Mouse (Mus musculus) retina, postnatal 1 day (tissue): ENCODE data around the gene Mrps35.

Source experiments
- DNase-seq: peaks from one replicate; pipeline ENCODE4 v3.0.0-alpha.2; 2012

The Mrps35 gene

DNA sequence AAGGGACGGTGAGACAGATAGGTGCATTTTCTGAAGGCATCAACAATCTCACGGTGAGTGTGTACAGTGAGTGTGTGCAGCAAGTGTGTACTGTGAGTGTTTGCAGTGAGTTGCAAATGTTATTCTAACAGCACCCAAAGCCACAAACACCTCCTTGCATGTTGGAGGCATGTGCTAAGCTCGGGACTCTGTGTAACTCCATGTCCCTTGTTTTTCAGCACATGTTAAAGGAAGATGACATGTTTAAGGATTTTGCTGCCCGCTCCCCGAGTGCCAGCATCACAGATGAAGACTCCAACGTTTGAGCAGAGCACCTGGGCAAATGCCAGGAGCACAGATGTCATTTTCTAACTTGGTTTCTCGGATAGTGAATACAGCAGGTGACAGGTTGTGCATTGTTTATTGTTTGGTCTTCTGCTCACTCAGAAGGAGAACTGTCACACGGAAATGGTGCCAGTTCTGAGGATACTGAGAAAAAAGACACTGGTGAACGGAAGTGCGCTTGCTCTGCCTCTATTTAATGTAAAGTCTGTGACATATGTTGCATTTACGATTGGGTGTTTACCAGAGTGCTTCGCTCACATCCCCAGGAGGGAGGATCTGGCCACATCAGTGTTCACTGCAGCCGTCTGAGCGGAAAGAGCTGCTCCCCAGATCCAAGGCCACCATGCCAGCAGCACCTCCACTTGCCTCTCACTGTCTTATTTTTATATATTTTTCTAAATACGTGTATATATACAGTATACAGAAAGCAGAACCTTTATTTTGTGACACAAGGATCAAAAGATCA lies 12.3 kb upstream of the Mrps35 start:
- no peak for DNase-seq

DNA sequence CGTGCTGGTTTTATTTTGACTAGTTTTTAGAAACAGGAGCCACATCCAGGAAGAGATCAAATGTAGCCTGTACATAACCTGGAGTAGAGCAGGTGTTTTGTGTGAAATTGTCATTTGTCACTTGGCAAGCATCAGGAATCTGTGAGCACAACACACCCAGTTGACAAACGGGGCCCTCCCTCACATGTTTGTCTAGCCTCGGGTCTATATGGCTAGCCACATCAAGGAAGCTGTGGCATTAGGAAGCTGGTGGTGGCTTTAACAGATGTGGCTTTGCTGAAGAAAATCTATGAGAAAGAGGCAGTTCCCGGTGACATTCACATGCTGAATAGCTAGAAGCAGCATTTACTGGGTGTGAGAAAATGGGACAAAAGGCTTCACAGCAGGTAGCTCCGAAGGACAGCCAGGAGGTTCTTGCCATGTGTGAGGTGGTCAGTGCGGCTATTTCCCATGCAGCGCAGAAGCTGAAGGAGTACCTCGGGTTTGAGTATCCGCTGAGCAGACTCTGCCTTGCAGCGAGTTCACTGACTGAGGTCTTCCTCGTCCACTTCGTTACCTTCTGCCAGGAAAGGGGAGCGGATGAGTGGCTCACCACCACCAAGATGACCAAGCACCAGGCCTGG lies 10.2 kb upstream of the Mrps35 start, which contains the start of gene Rep15:
TSS of gene Rep15 (plus strand) at position 282 of the 623 bp plus-strand sequence.
- DNase-seq: peak; percentile 1

DNA sequence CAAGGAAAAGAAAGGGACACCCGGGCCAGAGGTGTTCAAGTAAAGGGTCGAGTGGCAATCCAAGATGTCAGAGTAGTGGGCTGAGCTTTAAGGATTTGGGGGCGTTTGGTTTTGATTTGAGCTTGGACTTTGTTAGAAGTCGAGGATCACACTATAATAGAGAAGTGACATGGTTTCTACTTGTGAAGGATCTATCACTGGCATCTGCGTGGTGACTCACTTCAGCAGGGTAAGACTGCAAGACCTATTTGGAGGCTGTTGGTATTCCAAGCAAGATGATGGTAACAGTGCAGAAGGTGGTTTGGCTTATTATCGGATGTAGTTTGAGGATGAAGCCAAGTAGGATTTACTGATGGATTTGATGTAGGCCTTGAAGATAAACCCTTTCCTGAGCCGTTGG lies 1.1 kb downstream of the Mrps35 start:
- peak; percentile 36 for DNase-seq

DNA sequence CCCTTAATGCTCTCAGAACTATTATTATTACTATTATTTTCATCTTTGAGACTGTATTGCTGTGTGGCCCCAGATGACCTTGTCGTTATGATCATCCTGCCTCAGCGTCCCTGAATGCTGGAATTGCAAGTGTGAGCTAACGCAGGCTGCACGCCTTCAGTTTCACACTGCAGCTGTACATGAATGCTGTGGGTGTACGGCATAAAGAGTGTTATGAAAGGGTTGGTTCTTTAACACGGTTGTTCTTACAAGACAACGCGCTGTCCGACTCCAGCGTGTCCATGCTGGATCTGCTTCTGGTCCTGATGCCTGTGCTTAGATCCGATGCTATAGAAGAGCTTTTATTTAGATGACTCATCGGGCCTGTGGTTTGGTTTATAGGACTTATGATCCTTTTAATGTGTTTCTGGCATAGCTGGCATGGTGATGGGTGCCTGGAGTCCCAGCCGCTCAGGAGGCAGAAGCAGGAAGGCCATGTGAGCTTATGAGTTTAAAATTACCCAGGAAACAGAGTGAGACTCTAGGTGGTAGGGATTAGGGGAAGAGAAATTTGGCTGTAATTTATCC lies 6.8 kb downstream of the Mrps35 start:
- DNase-seq: no peak

DNA sequence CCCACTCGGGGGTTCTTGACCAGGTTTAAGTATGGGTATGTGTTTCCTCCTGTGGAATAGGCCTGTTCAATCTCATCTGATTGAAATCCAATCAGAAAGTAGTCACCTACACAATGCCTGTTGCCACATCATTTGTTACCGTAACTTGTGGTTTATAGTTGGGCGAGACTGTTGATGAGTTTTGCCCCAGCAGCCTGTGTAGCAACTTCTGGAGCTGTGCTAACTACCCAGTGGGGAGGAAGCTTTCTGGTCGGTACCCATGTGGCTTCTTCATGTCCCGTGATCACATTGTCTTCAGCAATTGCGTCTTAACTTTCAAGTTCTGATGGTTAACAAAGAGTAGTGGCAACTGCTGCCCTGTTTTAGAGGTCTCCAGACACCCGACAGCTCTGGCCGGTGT lies 9.1 kb downstream of the Mrps35 start:
- no peak for DNase-seq

DNA sequence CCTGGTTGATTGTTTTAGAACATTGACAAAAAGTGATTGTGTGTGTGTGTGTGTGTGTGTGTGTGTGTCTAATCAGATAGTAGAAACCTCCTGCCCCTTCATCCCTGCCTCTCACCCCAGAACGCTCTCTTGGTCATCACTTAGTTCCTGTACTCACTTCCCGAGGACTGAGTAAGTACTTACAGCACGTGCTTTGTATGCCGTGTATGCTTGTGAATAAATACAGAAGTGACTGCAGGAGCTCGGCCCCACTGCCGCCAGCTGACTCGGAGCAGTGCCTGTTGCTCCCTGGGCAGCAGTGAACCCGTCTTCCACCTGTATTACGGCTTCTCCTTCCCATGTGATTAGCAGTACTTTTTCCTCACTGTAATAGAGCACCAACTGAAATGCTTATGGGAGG lies 9.9 kb downstream of the Mrps35 start:
- no peak for DNase-seq

DNA sequence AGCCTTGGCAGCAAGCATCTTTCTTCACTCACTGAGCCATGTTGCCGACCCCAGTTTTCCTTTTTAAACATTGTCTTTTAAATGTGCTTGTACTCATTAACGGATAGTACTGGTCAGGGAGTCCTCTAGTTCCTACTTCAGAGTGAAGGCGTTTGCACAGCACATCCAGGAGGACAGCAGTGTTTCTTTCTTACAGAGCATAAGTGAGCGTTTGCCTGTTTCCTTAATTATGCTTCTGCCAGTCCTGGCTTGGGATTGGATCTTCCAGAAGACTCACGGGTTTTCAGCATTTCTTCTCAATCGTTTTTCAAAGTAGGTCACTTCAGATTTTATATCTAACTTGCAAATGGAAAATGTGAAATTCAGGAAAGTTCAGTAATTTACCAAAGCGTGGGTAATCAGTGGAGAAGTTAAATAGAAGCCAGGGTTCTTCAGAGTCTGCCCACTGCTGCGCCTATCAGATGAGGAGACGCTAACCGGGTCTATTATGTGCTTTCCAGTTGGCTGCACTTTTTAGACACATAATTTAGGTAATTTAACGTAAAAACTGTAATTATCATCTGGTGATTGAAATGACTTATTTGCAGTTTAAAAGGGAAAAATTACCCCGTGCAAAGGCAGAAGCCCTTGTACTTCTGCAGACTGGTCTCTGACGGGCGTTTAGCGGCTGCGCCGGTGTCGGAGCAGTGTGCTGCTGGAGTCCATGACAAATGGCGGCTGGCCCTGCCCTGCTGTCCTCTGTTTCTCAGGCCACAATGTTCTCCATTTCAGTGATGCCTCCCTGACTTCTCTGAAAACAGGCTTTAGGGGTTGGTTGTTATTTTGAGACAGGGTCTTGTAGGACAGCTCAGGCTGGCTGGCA lies 11.5 kb downstream of the Mrps35 start:
- DNase-seq: no peak

DNA sequence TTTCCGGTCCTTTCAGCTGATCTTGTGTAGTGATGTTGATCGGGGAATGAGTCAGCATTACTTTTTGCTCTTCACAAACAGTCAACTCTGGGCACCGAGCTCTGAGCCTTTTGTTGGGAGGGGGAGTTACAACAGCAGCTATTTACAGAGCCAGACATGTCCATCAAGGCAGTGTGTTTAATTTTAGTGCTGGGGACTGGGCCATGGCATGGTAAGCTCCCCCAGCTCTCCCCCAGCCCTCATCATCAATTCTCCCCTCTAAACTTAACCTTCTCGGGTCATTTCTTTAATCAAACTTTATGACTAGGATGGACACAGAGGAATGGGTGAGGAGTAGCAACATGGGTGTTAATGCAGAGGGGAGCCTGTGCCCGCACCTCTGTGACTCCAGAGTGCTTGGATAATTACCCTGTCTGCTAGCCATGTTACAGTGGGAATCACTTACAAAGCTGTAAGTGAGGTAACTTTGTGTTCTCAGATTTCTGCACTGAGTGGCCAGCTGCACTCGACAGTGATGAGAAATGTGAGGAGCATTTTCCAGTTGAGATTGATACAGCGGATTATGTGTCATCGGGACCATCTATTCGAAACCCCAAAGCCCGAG lies 12.9 kb downstream of the Mrps35 start:
- DNase-seq: no peak

DNA sequence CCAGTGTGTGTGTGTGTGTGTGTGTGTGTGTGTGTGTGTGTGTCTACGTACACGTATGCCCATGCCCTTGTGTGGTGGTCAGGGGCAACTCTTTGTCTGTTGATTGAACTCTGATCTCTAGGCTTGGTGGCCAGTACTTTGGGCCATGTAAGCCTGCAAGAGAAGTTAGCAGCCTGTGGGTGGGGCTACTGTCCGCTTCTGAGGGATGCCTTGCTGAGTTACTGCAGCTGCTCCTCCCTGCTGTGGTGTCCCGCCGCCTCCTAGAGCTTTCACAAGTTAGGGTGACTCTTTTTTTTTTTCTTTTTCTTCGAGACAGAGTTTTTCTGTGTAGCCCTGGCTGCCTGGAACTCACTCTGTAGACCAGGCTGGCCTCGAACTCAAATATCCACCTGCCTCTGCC lies 16.8 kb downstream of the Mrps35 start:
- no peak for DNase-seq

DNA sequence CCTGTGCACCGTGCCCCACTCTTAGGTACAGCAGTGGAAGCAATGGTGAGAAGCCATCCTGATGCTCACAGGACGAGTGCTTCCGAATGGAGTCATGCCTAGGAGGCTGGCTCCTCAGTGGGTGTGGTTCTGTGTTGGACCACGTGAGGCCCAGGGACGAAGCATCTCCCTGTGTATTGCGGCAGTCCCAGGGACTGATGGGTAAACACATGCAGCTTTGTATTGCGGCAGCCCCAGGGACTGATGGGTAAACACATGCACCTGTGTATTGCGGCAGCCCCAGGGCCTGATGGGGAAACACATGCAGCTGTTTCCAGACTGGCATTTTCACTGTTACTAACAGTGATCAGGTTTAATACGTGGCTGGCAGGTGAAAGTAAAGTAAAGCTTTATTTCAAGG lies 19.1 kb downstream of the Mrps35 start:
- DNase-seq: no peak

DNA sequence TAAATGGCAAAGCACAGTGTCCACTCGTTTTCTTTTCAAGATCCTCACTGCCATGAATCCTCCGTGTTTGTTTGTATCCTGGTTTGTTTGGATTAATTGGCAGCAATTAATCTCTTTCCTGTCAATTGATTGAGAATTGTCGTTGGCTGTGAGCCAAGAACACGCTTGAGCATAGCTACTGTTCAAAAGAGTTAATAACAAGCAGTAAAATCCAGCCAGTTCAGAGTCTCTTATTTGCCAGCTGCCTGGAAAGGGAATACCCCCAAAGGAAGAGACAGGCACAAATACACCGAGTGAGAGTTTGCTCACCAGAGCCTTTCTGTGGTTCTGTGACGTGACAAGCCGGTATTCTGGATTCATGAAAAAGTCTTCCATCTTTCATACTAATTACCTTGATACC lies 19.5 kb downstream of the Mrps35 start:
- peak; percentile 10 for DNase-seq

DNA sequence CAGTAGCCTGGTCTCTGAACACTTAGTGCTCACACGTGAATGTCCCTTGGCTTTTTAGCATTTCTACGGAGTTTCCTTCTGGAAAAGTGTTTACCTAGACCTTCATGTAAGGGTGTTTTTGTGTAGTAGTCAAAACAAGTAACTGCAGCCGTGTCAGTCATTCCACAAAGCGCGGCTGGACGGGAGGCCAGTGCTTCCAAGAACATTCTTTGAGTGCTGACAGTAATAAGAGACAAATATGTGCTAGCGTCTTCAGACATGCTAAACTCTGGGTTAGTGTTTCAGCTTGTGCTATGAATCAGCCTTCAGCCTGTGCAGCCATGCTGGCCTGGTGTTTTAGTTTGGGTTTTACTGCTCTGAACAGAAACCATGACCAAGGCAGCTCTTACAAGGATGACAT lies 20.1 kb downstream of the Mrps35 start:
- DNase-seq: no peak

DNA sequence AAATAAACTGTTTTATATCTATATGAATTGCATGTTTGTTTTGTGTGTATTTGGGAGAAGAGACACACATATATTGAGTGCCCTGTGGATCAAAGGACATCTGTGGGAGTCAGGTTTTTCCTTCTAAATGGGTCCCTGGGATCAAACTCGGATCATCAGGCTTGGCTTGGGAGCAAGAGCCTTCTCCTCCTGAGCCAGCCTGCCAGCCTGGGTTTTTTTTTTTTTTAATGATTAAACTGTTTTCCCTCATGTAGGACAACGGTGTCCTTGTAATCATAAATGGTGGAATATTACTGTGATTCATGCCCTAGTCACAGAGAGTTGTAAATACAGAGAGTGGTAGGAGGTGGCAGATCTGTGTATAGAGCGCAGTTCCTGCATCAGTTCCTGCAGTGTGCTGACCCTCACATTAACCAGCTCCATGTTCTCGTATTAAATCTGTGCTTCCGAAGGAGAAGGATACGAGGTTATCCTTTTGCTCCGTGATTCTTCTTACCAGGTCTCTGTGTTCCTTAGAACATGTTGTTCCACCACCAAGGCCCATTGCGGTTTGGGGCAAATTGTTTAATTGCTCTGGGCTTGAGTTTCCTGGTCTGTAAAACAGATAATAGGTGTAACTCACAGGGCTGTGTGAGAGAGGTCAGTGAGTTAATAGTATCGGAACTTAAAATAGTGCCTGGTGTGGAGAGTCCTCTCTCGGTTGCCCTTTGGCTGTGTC lies 21.8 kb downstream of the Mrps35 start:
- no peak for DNase-seq

DNA sequence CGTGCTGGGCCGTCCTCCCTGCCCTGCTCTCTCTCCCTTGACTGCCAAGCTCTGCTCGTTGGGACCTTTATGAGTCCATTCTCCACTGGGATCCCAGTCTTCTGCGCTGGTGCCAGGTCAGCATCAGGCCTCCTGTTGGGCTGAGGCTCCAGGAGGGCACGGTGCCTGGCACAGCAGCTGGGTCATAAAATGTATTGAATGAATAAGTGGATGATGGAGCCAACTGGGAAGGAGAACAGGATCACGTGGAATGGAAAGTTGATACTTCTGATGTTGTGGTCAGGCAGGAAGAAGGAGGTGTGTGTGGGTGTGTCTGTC lies 22.3 kb downstream of the Mrps35 start:
- no peak for DNase-seq

DNA sequence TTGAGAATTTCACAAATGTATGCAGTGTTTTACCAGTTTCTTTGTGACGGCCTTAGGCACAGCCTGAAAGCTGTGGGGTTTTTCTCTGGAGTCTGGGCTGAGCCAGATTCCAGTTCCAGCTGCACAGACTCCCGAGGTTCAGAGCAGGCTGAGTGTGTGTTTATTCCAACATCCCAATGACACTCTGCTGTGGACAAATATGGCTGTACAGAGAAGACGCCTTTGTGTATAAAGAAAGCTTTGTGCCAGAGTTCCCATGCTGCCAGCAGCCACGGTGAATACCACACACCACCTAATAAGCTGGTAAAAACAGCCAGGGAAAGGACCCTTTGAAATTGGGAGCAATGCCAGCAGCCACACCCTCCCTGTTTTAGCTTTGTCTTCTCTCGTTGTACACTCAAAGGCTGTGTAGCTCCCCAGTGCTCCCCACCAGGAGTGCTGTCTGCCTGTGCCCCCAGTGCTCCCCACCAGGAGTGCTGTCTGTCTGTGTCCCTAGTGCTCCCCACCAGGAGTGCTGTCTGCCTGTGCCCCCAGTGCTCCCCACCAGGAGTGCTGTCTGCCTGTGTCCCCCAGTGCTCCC lies 33.3 kb downstream of the Mrps35 start:
- DNase-seq: no peak

DNA sequence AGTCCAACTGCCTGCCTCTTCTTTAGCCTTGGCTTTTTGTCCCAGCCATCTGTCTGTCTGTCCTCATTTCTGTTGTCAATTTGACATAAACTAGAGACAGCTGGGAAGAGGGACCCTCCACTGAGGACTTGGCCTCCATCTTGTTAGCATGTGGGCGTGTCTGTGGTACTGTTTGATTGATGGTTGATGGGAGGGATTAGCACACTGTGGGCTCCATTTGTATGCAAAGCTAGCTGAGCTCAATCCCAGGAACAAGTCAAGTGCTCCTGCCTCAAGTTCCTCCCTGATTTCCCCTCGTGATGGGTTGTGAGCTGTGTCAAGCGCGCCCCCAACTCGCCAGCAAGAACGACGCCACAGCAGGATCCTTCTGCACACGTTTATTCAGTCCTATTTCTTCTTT lies 34.3 kb downstream of the Mrps35 start:
- no peak for DNase-seq

DNA sequence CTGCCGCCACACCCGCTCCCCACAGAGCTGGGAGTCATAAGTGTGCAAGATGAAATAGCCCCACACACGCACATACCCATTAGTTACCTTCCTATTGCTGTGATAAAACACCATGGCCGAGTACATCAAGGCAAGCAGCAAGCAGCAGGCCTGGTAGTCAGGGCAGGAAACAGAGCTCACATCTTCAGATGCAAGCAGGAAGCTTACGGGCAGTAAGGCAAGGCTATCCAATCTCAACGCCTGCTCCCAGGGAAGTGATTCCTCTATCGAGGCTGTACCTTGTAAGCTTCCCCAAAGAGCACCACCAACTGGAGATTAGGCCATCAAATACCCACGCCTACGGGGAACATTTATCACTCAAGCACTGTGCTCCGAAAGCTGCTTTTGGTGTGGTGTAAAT lies 37.4 kb downstream of the Mrps35 start:
- no peak for DNase-seq

DNA sequence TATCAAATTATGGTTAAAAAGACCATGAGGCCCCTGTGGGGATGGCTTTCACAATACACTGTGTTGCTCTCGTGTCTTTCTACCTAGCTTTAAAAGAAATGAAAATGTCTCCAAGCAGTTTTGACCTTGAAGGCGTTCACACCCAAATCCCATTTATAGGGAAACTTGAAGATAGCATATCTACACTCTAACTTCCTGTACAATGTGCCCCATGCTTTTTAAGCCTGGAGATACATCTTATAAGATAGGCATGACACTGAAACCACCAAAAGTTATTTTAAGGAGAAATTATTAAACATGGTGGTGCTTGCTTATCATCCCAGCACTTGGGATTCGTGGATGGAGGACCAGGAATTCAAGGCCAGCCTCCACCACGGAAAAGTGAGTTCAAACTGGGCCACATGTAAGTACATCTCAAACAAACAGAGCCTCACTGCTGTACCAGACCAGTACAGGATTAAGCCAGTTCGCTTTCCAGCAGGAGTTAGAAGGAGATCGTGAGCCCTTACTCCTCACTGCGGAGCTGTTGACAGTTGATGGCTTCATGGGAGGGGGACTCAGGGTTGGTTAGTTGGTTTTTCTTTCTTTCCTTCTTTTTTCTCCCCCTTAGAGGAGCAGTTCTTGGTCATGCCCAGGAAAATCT lies 43.0 kb downstream of the Mrps35 start:
- DNase-seq: no peak

DNA sequence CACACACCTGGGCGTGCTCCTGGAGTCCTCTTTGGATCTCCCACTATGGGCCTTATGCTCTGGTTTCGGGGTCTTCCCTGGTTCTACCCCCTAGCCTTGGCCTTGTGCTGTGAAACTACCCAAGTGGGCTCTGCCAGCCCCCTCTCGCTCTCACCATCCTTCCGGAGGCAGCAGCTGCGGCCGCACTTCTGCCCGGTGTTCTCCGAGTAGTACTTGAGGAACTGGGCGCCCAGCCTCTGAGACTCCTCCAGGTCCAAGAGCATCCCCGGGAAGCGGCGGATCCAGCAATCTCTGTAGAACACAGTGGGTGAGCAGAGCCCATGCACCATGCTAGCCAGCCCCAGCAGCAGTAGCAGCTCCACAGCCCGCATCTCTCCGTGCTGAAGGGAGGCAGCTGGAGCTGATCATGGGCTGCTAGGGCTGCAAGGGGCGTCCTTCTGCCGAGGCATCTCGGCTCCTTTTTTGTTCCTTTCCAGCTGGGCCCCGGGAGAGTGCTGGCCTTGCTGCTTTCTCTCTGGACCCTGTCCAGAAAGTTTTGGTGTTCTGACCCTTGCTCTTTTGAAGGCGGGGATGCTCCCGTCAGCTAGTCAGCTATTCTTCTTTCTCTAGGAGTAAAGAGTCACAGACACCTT lies 44.1 kb downstream of the Mrps35 start, which contains the start of gene Mansc4:
TSS of gene Mansc4 (minus strand) at position 439 of the 632 bp plus-strand sequence.
- DNase-seq: peak; percentile 39

DNA sequence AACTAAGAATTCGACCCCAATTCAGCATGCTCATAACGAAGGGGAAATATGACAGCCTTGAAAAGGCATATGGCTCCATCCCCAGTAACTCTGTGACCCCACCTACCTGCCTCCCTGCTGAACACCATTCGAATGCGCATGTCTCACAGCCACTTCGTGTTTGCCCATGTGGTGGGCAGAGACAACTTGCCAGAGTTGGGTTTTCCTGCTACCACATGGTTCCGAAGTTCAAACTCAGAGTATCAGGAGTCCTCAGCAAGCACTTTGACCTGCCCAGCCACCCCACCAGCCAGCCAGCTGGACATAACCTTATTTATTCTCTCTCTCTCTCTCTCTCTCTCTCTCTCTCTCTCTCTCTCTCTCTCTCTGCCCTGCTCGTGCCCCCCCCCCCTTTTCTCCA lies 45.2 kb downstream of the Mrps35 start:
- no peak for DNase-seq

DNA sequence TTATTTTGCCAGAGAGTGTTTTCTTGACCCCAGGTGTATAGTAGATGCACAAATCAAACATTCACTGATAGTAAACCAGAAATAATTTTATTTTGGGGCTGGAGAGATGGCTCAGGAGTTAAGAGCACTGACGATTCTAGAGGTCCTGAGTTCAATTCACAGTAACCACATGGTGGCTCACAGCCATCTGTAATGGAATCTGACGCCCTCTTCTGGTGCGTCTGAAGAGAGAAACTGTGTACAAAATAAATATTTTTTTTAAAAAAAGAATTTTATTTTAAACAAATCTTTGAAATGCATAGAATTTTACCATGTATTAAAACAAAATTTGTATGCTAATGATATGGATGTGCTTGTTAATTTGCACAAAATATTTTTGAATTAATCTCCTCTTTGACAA lies 46.0 kb downstream of the Mrps35 start:
- no peak for DNase-seq
